Mouse (Mus musculus): ENCODE data around the gene Vwc2l.

Vwc2l gene

DNA sequence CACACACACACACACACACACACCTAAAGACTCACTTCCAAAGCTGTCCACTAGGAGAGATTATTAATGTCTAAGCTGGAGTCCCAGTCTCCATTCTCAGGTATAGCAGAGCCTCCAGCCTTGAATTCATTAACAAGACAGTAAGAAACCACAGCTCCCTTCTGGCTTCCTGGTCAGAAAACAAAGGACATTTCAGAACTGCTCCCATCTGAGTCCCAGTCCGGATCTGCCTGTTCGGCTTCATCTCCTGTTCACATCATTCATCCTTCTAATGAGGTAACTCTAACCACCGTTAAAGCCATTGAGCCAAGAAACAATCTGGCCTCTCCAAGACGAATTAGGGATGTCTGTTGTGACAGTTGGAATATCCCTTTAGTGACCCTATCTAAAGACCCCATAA lies 185.7 kb downstream of the Vwc2l start:
- no peak for DNase-seq (ENCODE audit: low spot score in 2 of 2)

DNA sequence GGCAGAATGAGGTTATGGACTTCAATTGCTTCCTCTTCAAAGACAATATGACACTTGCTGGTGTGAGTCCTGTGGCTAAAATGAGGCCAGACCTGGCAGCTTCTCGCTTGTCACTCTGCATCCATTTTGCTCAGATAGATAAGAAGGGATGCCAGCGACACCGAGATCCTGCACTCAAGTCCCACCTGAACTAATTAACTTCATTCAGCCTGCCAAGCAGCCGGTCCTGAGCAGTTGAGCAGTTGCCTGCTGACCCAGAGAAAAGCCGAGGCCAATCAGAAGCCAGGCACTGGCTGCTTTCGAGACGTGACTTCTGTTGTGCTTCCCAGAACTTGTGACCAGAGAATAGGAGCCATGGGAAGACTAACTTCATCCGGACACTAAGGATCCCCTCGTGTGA lies 187.6 kb downstream of the Vwc2l start:
- no peak for DNase-seq (ENCODE audit: low spot score in 2 of 2)

- DNase-seq (ENCODE audit: low spot score in 2 of 2) = no peak
These were observed 192.9 kb downstream of the Vwc2l start for GRCm38 (mm10) chr1:70918173-70919036.

DNA sequence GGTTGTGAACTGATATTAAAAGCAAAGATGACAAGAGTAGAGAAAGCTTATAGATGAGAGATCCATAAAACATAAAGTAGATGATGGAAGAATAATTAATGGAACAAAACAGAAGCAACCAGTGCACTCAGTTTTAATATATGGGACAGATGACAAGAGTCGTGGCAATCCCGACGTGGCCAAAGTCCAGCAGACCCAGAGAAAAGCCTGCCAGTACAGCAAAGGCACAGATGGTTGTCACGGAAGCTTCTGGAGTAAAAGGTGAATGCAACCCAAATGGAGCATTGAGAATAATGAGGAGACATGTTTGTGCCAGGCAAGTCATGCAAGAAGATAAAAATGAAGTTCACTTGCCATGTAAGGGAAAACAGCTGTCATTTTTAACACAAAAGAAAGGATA lies 207.5 kb downstream of the Vwc2l start:
- no peak for DNase-seq (ENCODE audit: low spot score in 2 of 2)

All from thymus, postnatal 10 days (tissue).